Mouse (Mus musculus) kidney, postnatal 10 days (tissue): ENCODE results near the gene Slc25a45.
A peak's percentile ranks its signal among the peaks of the same experiment; 100 is the strongest.

Experiments
- DNase-seq: peaks from one replicate; pipeline ENCODE4 v3.0.0; 2021; ENCODE audit warnings: mixed read lengths

Slc25a45 gene

GRCm38 (mm10) chr19:5893282-5894001, 15.8 kb downstream of the Slc25a45 start:
- DNase-seq = no peak

- peak; percentile 98 for DNase-seq
These were observed 16.5 kb downstream of the Slc25a45 start, which contains the start of gene Tigd3 for GRCm38 (mm10) chr19:5894002-5894678. TSS of gene Tigd3 (minus strand) at chr19:5894149.

- no peak for DNase-seq
These were observed 29.7 kb downstream of the Slc25a45 start for GRCm38 (mm10) chr19:5907275-5907674.

GRCm38 (mm10) chr19:5910221-5910620, 32.6 kb downstream of the Slc25a45 start:
- DNase-seq = no peak

GRCm38 (mm10) chr19:5911430-5912102, 34.0 kb downstream of the Slc25a45 start:
- no peak for DNase-seq

GRCm38 (mm10) chr19:5912103-5913006, 34.7 kb downstream of the Slc25a45 start:
- peak; percentile 100 for DNase-seq

GRCm38 (mm10) chr19:5913007-5913719, 35.6 kb downstream of the Slc25a45 start, which contains the start of gene Dpf2:
TSS of gene Dpf2 (minus strand) at chr19:5913010.
- DNase-seq = no peak

- peak; percentile 67 for DNase-seq
These were observed 44.1 kb downstream of the Slc25a45 start for GRCm38 (mm10) chr19:5921715-5922114.

- DNase-seq = peak; percentile 40
These were observed 44.7 kb downstream of the Slc25a45 start for GRCm38 (mm10) chr19:5922119-5922942.

GRCm38 (mm10) chr19:5922963-5923362, 45.4 kb downstream of the Slc25a45 start:
- peak; percentile 4 for DNase-seq

GRCm38 (mm10) chr19:5923990-5924712, 46.5 kb downstream of the Slc25a45 start:
- DNase-seq = peak; percentile 99

- peak; percentile 99 for DNase-seq
These were observed 47.1 kb downstream of the Slc25a45 start, which contains the start of gene Cdc42ep2 for GRCm38 (mm10) chr19:5924713-5925093. TSS of gene Cdc42ep2 (minus strand) at chr19:5924816.

GRCm38 (mm10) chr19:5925311-5925855, 47.8 kb downstream of the Slc25a45 start:
- DNase-seq = no peak

GRCm38 (mm10) chr19:5927026-5927425, 49.4 kb downstream of the Slc25a45 start:
- DNase-seq = peak; percentile 65

- DNase-seq = no peak
These were observed 49.9 kb downstream of the Slc25a45 start for GRCm38 (mm10) chr19:5927532-5927931.

GRCm38 (mm10) chr19:5928104-5928503, 50.5 kb downstream of the Slc25a45 start:
- no peak for DNase-seq

GRCm38 (mm10) chr19:5928546-5928945, 50.9 kb downstream of the Slc25a45 start:
- no peak for DNase-seq

GRCm38 (mm10) chr19:5929634-5930596, 52.3 kb downstream of the Slc25a45 start:
- peak; percentile 94 for DNase-seq

GRCm38 (mm10) chr19:5935266-5935665, 57.7 kb downstream of the Slc25a45 start:
- DNase-seq = peak; percentile 86
